Mouse (Mus musculus) hindbrain, embryonic 16.5 days (tissue): ENCODE measurements around the gene Taar3. TPM values are rescaled to one million over a fixed set of nuclear protein-coding genes. Genes with fewer than 3 reads are reported as not detected.

Experiments used
- ATAC-seq: fragments of 200-750 bp; cut with Nextera tagmentation; 2 replicates; pipeline ENCODE4 v1.8.0; 2017; ENCODE audit warnings: moderate TSS enrichment, moderate library complexity
- H3K27ac ChIP-seq: fragments of 300-500 bp; sonication (generic); 2 replicates; pipeline ENCODE4 v1.5.1; 2014; ENCODE audit warnings: low read depth, mild to moderate bottlenecking, control low read depth, low read length, moderate library complexity
- H3K27me3 ChIP-seq: fragments of 300-500 bp; sonication (generic); replicated peaks from 2 replicates; pipeline ENCODE4 v1.6.1; 2014; ENCODE audit warnings: low read length; ENCODE audit not compliant: control insufficient read depth, insufficient read depth
- H3K36me3 ChIP-seq: fragments of 300-500 bp; sonication (generic); 2 replicates; pipeline ENCODE4 v1.6.1; 2014; ENCODE audit warnings: mild to moderate bottlenecking, low read length, moderate library complexity, mixed read lengths; ENCODE audit not compliant: control insufficient read depth, insufficient read depth
- H3K4me1 ChIP-seq: fragments of 300-500 bp; sonication (generic); 2 replicates; pipeline ENCODE4 v1.6.1; 2014; ENCODE audit warnings: low read depth, low read length; ENCODE audit not compliant: control insufficient read depth, insufficient read depth
- H3K4me2 ChIP-seq: fragments of 300-500 bp; sonication (generic); 2 replicates; pipeline ENCODE4 v1.6.1; 2014; ENCODE audit warnings: mild to moderate bottlenecking, low read length, control low read depth, moderate library complexity
- H3K4me3 ChIP-seq: fragments of 300-500 bp; sonication (generic); 2 replicates; pipeline ENCODE4 v1.5.1; 2014; ENCODE audit warnings: mild to moderate bottlenecking, low read length, control low read depth, moderate library complexity
- H3K9ac ChIP-seq: fragments of 300-500 bp; sonication (generic); 2 replicates; pipeline ENCODE4 v1.6.1; 2014; ENCODE audit warnings: low read depth, mild to moderate bottlenecking, control low read depth, low read length, moderate library complexity
- H3K9me3 ChIP-seq: fragments of 300-500 bp; sonication (generic); 2 replicates; pipeline ENCODE4 v1.6.1; 2014; ENCODE audit warnings: mild to moderate bottlenecking, low read length, moderate library complexity; ENCODE audit not compliant: control insufficient read depth
- WGBS: fragments of 180-500 bp; shearing (Covaris S2); extraction: QIAGEN DNeasy Blood & Tissue Kit; methylation state at CpG from one replicate; pipeline ENCODE4 v1.1.7; 2014; 5-methylcytosine and 5-hydroxymethylcytosine counted together
- polyA plus RNA-seq: library from polyadenylated mRNA; unstranded; fragments of >200 nt; fragmentation: Nextera tagmentation; extraction: Ambion mirVana; gene quantifications from 2 replicates; pipeline ENCODE4 v1.2.1, GENCODE M21; 2015

The Taar3 gene
- polyA plus RNA-seq, 1 experiment from 2014 or later, result not detected

- Histone ChIP-seq H3K36me3 (no peaks in the 10 kb centered on the region), H3K9ac (no peak within 1 kb of the TSS), H3K4me3 (no peak within 1 kb of the TSS), H3K27ac (no peak within 1 kb of the TSS), H3K27me3 (no peaks in the 10 kb centered on the region), H3K9me3 (no peaks in the 10 kb centered on the region), H3K4me2 (no peak within 1 kb of the TSS), H3K4me1 (no peaks in the 10 kb centered on the region)
- ATAC-seq, result no peak
- 69% methylated on average over 8 of the region's 8 CpGs for WGBS
These were observed 36.2 kb downstream of the Taar3 start, which contains the start of gene Taar6 for GRCm38 (mm10) chr10:23985546-23985945. Taar6 (minus strand) TSS chr10:23985646.

DNA sequence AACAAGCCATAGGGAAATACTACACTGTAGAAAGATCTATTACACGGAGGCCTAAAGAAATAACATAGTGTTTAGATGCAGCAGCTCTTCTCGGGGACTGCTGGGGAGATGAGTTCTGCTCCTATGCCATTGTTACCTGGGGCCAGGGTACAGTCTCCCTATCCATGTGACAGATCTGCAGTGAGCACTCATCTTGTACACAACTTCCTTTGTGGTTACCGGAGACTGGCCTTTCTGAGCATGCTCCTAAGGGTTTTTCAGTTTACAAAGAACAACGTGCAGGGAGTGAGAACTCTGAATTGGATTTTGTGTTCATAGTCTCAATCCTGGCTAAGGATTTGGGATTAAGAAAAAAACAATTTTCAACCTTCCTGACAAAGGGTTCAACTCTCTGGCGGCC, 37.1 kb downstream of the Taar3 start:
- Histone ChIP-seq H3K9me3 (no peaks in the 10 kb centered on the region), H3K4me1 (no peaks in the 10 kb centered on the region), H3K27me3 (no peaks in the 10 kb centered on the region), H3K27ac (no peak overlapping the region), H3K4me3 (no peak overlapping the region), H3K9ac (no peak overlapping the region), H3K36me3 (no peaks in the 10 kb centered on the region), H3K4me2 (no peak overlapping the region)
- WGBS, result 84% methylated on average over 5 of the region's 5 CpGs
- no peak for ATAC-seq

DNA sequence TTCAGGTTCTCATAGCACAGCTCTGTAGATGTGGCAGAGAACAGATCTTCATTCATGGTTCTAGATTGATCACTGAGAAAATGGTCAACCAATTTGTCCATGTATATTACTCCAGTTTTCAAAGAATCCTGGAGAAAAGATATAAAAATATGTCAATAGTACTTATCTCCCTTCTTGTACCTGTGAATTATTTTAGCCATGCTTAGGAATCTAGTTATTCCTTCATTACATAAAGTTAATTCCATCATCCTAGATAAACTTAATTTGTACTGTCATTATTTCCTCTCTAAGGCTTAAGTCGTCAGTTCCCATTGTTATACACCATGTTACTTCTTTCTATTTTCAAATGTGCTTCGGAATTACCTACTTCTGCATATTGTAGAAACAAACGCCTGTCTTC, 44.0 kb downstream of the Taar3 start, which contains the start of gene Taar7a:
Gene Taar7a, minus strand, starts transcription at position 101 of the 400 bp plus-strand sequence.
- no peak for ATAC-seq

GRCm38 (mm10) chr10:23999639-24000038, 50.3 kb downstream of the Taar3 start, which contains the start of gene Taar7b:
Taar7b (plus strand) TSS chr10:23999939.
- Histone ChIP-seq H3K27ac (no peak within 1 kb of the TSS), H3K27me3 (no peaks in the 10 kb centered on the region), H3K9ac (no peak within 1 kb of the TSS), H3K4me2 (no peak within 1 kb of the TSS), H3K4me1 (no peaks in the 10 kb centered on the region), H3K4me3 (no peak within 1 kb of the TSS), H3K9me3 (no peaks in the 10 kb centered on the region), H3K36me3 (no peaks in the 10 kb centered on the region)
- no peak for ATAC-seq
- WGBS, result 94% methylated on average over 1 of the region's 1 CpGs

More for the DNA sequence above, 44.0 kb downstream of the Taar3 start, which contains the start of gene Taar7a:
- no peaks in the 10 kb centered on the region for H3K9me3 ChIP-seq
- no peak within 1 kb of the TSS for H3K4me2 ChIP-seq
- no peak within 1 kb of the TSS for H3K4me3 ChIP-seq
- H3K9ac ChIP-seq, result no peak within 1 kb of the TSS
- H3K27me3 ChIP-seq, result no peaks in the 10 kb centered on the region
- 90% methylated on average over 3 of the region's 3 CpGs for WGBS
- H3K27ac ChIP-seq, result no peak within 1 kb of the TSS
- no peaks in the 10 kb centered on the region for H3K4me1 ChIP-seq
- H3K36me3 ChIP-seq, result no peaks in the 10 kb centered on the region

Other genes starting within 250 kb of the Taar3 start
- gene Rps12, start 162.3 kb upstream of the Taar3 start, polyA plus RNA-seq, result 82.7 and 89.6 TPM in 2 replicates
- 18.9 and 20.2 TPM in 2 replicates for gene Slc18b1, start 152.6 kb upstream of the Taar3 start, polyA plus RNA-seq
- gene Vnn3, start 98.1 kb upstream of the Taar3 start, polyA plus RNA-seq, result 0.14 TPM in 1 of 2 replicates, not detected in the other
- 0.35 and 0.73 TPM in 2 replicates for gene Vnn1, start 54.9 kb upstream of the Taar3 start, polyA plus RNA-seq
- not detected in 2 replicates for gene Taar1, start 29.2 kb upstream of the Taar3 start, polyA plus RNA-seq
- gene Taar2, start 11.0 kb upstream of the Taar3 start, polyA plus RNA-seq, result 0.15 TPM in 1 of 2 replicates, not detected in the other
- not detected in 2 replicates for gene Taar4, start 10.9 kb downstream of the Taar3 start, polyA plus RNA-seq
- 0.15 TPM in 1 of 2 replicates, not detected in the other for gene Taar5, start 21.1 kb downstream of the Taar3 start, polyA plus RNA-seq
- not detected in 2 replicates for gene Taar6, start 36.1 kb downstream of the Taar3 start, polyA plus RNA-seq
- not detected in 2 replicates for gene Taar7a, start 43.9 kb downstream of the Taar3 start, polyA plus RNA-seq
- not detected in 2 replicates for gene Taar7b, start 50.4 kb downstream of the Taar3 start, polyA plus RNA-seq
- not detected in 2 replicates for gene Taar7d, start 77.7 kb downstream of the Taar3 start, polyA plus RNA-seq
- not detected in 2 replicates for gene Taar7e, start 88.1 kb downstream of the Taar3 start, polyA plus RNA-seq
- not detected in 2 replicates for gene Taar7f, start 100.0 kb downstream of the Taar3 start, polyA plus RNA-seq
- gene Taar8a, start 126.9 kb downstream of the Taar3 start, polyA plus RNA-seq, result not detected in 2 replicates
- gene Taar8b, start 142.7 kb downstream of the Taar3 start, polyA plus RNA-seq, result not detected in 2 replicates
- gene Taar8c, start 152.4 kb downstream of the Taar3 start, polyA plus RNA-seq, result not detected in 2 replicates
- gene Taar9, start 160.0 kb downstream of the Taar3 start, polyA plus RNA-seq, result not detected in 2 replicates
- 336 and 358 TPM in 2 replicates for gene Stx7, start 199.7 kb downstream of the Taar3 start, polyA plus RNA-seq